In genomic region chr5:45512908-45513307, GRCm38 (mm10) we compare ENCODE assay signal across 31 mouse cellular contexts. TPM values are rescaled to one million over a fixed set of nuclear protein-coding genes. Genes with fewer than 3 reads are reported as not detected.
"Had no signal": no experiment of that assay in that cellular context is flagged by ENCODE, and none has a peak within 500 bp of the region (broad histone marks: within the 10 kb centered on the region; RNA-seq: fewer than 3 reads in every experiment).

No protein-coding gene starts in this region.

- H3K4me2 ChIP-seq: heart, embryonic 11.5 days; heart, embryonic 13.5 days; heart, embryonic 15.5 days; hindbrain, embryonic 12.5 days; hindbrain, embryonic 14.5 days; limb, embryonic 12.5 days; liver, embryonic 12.5 days had no signal

- H3K27me3 ChIP-seq: heart, embryonic 13.5 days; heart, embryonic 15.5 days; hindbrain, embryonic 12.5 days; limb, embryonic 12.5 days; liver, embryonic 12.5 days had no signal

- H3K9ac ChIP-seq: heart, embryonic 13.5 days; heart, embryonic 15.5 days; hindbrain, embryonic 12.5 days; hindbrain, embryonic 14.5 days; limb, embryonic 12.5 days; liver, embryonic 12.5 days; liver, embryonic 14.5 days had no signal

- H3K27ac ChIP-seq: gastrocnemius, adult 2 months; heart, adult 2 months; heart, embryonic 13.5 days; heart, embryonic 15.5 days; hindbrain, embryonic 10.5 days; hindbrain, embryonic 12.5 days; hindbrain, embryonic 14.5 days; layer of hippocampus, adult 2 months; left cerebral cortex, adult 2 months; limb, embryonic 10.5 days; limb, embryonic 12.5 days; liver, embryonic 12.5 days; liver, embryonic 14.5 days had no signal

- ATAC-seq: hindbrain, embryonic 16.5 days; inflammation-experienced regulatory T-cells, adult 6 months; intestine, embryonic 16.5 days; liver, embryonic 12.5 days had no signal

- H3K4me3 ChIP-seq: gastrocnemius, adult 2 months; heart, adult 2 months; heart, embryonic 13.5 days; heart, embryonic 15.5 days; hindbrain, embryonic 10.5 days; hindbrain, embryonic 12.5 days; layer of hippocampus, adult 2 months; left cerebral cortex, adult 2 months; limb, embryonic 10.5 days; limb, embryonic 12.5 days; liver, embryonic 12.5 days had no signal

- H3K9me3 ChIP-seq: heart, embryonic 13.5 days; heart, embryonic 15.5 days; hindbrain, embryonic 10.5 days; hindbrain, embryonic 12.5 days; limb, embryonic 10.5 days; limb, embryonic 12.5 days; liver, embryonic 12.5 days had no signal

- DNase-seq: gastrocnemius, adult 2 months; gastrocnemius, postnatal 10 days; gastrocnemius, postnatal 25 days; heart, adult 2 months; heart, postnatal 14 days; heart, postnatal 36 days; kidney, postnatal 10 days; kidney, postnatal 4 days; liver had no signal

- H3K4me1 ChIP-seq: heart, embryonic 13.5 days; heart, embryonic 15.5 days; hindbrain, embryonic 10.5 days; hindbrain, embryonic 12.5 days; limb, embryonic 10.5 days; limb, embryonic 12.5 days; liver, embryonic 12.5 days had no signal

RNA-seq across cellular contexts. Expression of gene Clrn2, which starts 59.4 kb away (rescaled TPM):
- total RNA-seq: gastrocnemius, adult 2 months; gastrocnemius, postnatal 10 days; gastrocnemius, postnatal 25 days; gastrocnemius, postnatal 4 days; granulocyte monocyte progenitor cell, adult 5-6 weeks; heart, adult 2 months; heart, postnatal 14 days; heart, postnatal 36 days; layer of hippocampus, postnatal 10 days had no signal
- polyA plus RNA-seq: heart, adult 2 months; heart, embryonic 11.5 days; heart, embryonic 13.5 days; heart, embryonic 15.5 days; heart, postnatal 0 days; inflammation-experienced regulatory T-cells, adult 6 months; intestine, embryonic 16.5 days; kidney, embryonic 16.5 days; limb, embryonic 10.5 days; limb, embryonic 14.5 days; liver, embryonic 12.5 days; liver, embryonic 14.5 days; liver, embryonic 16.5 days had no signal
